Mouse (Mus musculus) spleen, adult 2 months (tissue): ENCODE results near the gene Serpine2.

Experiments used
- CTCF ChIP-seq: fragments of 200-500 bp; IDR thresholded peaks from 2 replicates; pipeline ENCODE4 v1.5.1; 2011; ENCODE audit warnings: mild to moderate bottlenecking, inconsistent platforms; ENCODE audit not compliant: insufficient read depth, insufficient read length, insufficient replicate concordance; ENCODE audit errors: extremely low read depth
- POLR2A ChIP-seq: fragments of 200-500 bp; IDR thresholded peaks from 2 replicates; pipeline ENCODE4 v1.6.1; 2011; ENCODE audit warnings: low read depth, low read length, inconsistent platforms

- TF ChIP-seq CTCF: no peak
- no peak for TF ChIP-seq POLR2A
These were observed 45.5 kb downstream of the Serpine2 start for GRCm38 (mm10) chr1:79815446-79815845.
